Mouse (Mus musculus) frontal cortex, postnatal 14 days (tissue): Measurements from ENCODE around the gene Wdr91.

ENCODE experiments used
- DNase-seq, 2 experiments: peaks; one replicate each; pipeline ENCODE4 v3.0.0; 2022; ENCODE audit warnings: low spot score in 2 of 2

Wdr91 gene

DNA sequence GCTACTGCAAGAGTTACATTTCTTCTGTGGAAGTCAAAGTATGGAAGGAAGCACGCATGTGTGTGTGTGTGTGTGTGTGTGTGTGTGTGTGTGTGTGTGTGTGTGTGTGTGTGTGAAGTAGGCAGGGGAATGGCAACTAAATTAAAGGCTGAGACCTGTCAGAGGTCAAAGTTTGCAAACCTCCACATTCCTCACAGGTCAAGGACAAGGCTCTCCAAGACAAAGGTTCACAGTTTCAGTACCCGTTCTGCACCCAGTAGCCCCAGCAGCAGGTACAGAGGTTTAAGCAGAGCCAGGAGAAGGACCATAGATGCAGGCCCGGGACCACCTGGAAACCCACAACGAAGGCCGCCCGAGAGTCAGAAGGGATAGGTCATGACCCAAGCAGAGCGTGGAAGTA, 8.5 kb upstream of the Wdr91 start:
- DNase-seq = no peak

DNA sequence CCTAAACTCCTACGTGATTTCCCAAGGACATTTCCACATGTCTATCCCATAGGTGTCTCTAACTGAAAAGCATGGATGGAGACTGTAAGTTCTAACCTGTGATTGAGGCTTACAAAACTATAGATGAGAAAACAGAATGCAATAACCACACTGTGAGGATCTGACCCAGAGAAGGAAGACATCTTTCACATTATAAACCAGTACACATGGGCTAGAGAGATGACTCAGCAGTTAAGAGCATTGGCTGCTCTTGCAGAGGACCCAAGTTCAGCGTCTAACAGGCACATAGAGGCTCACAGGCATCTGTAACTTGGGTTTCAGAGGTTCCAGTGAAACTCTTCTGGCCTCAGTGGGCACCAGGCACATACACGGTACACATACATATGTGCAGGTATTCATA, 3.8 kb upstream of the Wdr91 start:
- no peak for DNase-seq

DNA sequence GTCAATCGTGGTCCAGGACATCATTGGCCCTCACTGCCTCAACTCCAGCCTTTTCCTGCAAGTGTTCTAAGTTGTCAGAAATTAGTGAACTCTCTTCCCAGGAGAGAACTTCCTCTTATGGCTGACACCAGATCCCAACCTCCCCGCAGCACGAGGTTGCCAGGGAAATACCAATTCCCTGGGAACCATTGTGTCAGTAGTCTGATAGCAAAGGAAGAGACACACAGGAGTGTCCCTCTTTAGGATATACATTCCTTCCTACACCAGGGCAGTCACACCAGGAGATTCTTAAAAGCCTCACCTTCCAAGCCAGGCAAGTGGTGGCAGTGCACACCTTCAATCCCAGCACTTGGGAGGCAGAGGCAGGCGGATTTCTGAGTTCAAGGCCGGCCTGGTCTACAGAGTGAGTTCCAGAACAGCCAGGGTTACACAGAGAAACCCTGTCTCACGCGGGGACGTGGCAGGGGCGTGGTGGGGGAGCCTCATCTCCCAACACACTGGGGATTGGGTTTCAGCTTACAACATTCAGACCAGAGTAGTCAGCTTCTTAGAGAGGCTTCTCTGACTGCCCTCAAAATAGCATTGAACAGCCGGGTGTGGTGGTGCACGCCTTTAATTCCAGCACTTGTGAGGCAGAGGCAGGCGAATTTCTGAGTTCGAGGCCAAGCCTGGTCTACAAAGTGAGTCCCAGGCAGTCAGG, 2.8 kb upstream of the Wdr91 start:
- DNase-seq = no peak

DNA sequence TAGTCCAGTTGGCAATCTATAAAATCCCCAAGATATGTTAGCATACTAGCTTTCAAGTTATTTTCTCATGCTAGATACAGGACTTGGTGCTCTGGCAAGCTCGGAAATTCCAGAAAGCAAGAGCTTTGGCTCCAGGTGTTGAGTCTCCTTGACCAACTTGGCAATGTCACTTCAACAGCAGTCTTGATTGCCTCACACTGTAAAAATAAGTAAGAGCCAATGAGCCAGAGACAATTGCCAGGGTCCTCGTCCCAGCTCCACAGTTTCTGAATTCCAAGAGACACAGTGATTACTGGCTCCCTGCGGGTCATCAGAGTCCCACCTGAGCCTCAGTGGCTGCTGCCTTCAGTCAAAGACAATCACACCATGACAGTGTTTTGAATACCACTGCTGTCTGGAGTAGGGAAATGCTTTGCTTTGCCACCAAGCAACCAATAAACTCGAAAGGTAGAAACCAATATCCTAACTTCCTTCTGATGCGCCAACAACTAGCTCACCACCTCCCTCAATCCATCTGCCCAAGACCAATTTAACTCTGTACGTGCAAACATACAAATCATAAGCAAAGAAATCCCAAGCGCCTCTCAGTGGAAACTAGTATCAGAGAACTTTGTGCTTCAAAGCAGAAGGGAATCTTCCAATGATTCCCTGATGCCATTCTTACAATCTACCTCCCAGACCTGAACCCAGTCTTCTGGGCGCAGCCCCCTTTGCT, 888 bp downstream of the Wdr91 start:
- no peak for DNase-seq

DNA sequence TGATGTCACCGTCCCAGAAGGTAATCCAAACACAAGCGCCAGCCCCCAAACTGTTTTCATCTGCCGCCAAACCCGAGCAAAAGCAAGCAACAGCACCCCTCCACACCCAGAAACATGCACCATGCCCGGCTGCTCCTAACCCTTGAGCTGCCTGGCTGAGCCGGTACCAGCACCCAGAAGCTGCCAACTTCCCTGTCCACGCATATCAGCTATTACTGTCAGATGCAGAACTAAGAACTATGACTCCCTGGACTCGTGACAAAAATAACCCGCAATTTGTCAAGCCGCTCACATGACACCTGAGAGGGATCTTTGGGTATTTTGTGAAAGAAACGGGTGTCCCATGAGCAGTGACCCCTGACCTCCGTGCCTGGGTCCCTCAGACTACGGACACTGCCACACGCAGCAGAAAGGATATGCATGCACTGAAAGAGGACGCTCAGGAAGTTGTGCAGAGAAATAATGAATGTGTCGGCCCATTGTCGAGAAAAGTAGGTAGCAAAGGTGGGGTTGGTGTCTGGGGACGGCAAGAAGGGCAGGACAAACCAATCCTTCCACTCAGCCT, 2.9 kb downstream of the Wdr91 start:
- DNase-seq = no peak

DNA sequence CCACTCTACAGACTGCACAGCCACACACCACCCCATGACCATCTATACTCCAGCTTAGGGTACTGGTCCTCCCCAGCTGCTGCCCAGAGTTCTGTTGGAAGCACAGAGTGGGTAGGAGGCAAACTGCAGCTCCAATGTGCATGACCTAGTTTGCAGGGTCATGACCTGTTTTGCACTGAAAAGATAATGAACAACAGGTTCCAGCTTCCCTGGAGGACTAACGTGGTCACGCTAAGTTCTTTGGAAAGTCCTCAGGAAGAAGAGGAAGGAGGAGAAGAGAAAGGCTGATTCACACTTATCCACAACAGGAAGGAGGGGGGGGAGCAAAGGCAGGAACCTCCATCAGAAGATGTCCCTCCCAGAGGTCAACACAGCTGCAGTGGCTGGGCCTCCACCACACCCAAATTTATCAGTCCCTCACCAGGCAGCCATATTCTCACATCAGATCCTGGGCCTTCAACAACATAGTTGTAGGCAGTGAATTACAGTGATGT, 3.5 kb downstream of the Wdr91 start:
- no peak for DNase-seq

DNA sequence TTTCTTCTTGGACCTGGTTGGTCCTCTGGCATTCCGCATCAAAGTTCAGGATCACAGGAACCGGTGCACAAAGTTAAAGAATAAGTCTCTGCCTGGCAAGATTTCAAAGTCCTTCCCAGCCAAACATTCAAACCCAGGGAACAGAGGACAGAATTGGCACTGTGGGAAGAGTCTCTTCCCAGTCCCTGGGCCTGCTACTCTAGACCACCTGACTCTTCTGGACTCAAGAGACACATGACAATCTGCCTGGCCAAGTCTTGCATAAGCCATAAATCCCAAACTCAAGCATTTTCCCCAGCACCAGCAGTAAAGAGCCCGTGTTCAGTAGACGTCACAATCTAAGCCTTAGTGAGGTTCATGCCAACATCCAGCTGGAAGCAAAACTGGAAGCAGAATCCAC, 4.0 kb downstream of the Wdr91 start:
- no peak for DNase-seq

DNA sequence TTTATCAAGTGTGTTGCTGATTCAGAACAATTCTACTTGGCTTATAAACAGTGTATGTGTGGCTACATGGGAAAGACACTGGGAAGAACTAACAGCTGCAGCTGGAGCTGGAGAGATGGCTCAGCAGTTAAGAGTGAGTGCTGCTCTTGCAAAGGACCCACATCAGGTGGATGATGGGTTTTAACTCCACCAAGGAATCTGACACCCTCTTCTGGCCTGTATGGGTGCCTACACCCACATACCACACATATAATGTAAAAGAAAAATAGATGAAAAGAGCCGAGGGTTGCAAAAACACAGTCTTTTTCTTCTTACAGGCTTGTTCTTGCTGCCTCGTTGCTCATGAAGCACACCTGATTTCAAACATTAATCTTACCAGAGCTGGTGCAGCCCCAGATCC, 4.6 kb downstream of the Wdr91 start:
- no peak for DNase-seq

DNA sequence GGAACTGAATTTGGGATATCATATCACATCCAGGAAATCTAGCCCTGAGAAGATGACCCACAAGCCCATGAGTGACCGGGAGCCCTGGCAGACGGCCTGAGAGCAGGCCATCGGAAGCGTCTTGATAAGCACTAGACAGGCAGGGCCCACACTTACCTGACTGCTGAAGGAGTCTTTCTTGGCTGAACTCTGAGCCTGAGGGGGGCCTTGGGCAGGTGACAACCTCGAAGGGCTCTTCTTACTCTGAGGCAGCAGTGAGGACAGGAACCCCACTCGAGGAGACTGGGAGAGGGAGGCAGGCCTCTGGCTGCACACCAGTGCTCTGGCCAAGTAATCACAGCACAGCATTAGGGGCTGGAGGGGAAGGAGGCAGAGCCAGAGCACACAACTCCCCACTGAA, 6.3 kb downstream of the Wdr91 start:
- DNase-seq = no peak

DNA sequence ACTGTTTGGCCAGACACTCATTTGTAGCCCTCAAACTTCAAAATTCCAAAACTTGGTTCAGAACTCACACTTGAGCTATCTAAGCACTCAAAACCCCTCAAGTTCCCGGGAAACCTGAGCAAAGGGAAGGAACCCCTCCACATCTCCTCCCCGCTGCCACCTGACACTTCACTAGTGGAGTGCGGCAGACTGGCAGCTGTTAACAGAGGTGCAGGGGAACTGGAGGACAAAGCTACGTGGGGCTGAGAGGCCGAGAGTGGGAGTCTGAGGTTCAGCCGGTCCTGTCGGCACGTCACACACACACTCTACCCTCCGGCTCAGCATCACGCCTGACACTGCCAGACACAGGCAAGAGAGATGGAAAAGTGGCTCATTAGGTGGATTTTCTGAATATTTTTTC, 6.8 kb downstream of the Wdr91 start:
- no peak for DNase-seq

DNA sequence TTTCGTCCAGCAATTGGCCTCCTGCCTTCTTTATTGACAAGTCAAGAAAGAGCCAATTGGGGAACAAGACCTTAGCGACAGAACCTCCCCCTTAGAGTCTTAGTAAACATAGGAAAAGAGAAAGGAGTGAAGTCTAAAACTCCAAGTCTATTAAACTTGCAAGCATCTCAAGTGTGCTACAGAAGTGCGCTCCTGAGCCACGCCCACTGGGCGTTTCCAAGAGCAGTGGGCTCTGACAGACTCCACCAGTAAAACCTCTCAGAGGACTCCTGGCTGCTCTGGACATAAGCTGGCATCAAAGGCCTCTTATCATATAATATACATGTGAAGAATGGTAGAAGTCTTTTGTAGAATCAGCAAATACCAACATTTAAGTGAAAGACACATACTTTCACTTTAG, 7.2 kb downstream of the Wdr91 start:
- no peak for DNase-seq

DNA sequence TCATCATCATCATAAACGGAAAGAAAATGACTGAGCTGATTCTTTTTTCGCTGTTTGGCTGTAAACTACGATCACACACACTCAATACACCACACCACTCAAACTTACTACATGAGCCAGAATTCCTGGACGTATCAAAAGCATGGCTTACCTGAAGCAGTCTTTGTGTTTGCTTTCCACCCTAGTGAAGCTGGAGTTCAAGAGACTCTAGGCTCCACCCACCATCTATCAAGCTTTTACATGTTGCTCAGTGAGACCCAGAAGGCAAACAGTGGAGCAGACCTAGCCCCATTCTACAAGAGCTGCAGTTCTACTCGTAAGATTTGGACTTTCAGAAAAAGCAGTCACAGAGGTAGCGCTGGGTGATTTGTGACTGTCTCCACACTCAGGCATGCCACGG, 8.1 kb downstream of the Wdr91 start:
- no peak for DNase-seq

DNA sequence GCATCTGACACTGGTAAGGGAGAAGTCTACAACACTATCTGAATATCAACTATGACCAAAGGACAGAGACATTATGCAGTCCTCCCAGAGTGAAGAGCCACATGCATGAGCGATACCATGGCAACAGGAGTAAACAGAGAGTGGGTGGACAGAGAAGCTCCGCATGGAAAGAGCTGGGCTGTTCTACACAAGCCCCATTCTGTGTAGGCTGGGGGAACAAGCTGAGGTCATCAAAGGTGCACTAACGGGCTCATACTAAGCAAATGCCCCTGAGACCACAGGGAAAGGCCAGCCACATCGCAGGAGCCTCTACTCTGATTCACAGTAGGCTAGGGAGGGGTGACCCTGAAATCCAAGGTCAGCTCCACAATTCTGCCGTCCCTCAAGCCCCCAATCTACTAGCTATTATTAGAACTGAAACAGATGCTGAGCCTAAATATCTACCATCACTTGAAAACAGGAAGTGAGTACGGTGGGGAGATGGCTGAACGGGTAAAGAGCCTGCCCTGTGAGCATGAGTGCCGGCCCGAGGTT, 8.7 kb downstream of the Wdr91 start:
- DNase-seq = no peak

DNA sequence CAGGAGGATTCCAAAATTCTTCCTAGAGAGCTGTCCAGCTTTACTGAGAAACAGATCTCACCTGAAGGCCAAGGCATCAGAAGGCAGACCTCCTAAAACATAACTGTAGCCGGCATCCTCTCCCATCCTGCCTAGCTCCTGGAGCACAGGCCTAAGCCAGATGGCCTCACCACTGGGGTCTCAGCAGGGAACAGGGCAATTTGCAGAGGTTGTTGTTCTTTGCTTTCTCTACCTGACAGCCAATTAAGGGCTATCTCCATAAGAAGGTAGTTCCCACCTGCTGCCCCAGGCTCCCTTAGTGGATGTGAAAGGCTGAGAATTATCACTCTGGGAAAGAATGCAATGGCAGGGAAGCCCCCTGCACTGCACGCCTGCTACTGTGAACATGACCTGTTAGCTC, 9.7 kb downstream of the Wdr91 start:
- DNase-seq = no peak

DNA sequence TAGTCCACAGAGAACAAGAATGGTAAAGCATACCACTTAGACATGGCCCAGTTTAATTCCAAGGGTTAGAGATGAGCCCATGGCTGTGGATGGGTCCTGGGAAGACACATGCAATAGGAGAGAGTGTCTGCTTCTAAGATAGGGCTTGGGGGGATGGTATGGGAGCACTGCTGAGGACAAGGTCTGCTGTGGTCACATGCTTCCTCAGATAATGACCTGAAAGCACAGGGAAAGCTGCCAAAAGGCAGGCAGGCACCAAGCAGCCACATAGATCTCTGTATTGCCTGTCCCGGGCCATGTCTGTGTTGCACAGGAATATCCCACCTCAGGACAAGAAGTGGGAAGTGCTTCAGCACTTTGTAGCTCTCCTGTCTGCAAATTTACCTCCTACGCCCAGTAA, 11.5 kb downstream of the Wdr91 start:
- no peak for DNase-seq

DNA sequence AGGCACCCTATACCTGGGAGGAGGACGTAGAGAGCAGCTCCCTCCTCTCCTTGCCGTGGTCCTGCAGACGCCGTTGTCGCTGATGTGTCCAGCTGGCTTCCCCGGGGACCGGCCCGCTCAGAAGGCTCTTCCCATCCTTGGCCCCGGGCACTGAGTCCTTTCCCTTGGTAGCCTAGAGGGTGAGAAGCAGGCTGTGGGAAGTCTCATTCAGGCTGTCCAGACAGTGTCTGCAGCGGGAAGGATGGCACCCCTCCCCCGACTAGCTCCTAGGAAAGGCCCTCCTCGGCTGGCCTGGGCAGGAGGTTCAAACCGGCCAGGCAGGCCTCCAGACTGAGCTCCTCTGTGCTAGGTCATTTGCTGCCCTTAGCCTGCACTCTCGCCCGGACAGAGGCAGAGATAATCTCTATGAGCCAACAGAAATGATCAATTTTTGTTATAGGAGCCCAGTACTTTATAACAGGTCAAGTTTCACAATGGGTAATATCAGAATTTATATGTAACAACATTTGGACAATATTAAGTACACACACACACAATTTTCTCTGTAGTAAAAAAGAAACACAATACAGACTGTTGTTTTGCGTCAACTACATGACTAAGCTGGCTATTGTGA, 14.4 kb downstream of the Wdr91 start:
- DNase-seq = no peak

DNA sequence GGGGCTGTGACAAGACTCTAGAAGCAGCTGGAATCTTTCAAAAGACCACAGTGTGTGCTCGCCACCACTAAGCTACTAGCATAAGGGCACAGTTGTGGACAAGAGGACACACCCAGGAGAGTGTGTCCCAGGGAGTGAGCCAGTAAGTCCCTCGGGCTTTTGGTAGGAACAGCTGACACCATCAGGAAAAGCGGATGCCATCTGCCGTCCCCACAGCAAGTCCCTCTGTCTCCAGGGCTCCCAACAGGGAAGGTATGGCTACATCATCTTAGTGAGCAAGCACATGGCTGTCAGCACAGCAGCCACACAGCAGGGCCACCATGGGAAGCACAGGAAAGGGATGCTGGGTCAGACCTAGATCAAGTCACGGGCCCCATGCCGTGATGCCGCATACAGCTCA, 15.1 kb downstream of the Wdr91 start:
- DNase-seq = no peak

DNA sequence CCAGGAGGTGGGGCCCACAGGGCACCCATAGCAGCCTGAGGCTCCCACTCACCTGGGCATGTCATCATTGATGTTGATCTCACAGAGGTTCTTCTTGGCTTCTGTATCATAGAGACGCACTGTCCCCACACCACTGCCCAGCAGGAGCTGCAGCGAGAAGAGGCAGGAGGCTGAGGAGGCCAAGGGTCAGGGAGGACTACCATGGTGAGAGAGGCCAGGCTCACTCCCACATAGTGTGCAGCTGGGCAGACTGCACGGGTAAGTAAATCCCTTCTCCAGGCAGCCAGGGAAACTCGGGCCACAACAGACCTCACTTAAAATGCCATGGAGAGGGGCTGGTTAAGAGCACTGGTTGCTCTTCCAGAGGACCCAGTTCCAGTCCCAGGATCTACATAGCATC, 21.5 kb downstream of the Wdr91 start:
- no peak for DNase-seq

DNA sequence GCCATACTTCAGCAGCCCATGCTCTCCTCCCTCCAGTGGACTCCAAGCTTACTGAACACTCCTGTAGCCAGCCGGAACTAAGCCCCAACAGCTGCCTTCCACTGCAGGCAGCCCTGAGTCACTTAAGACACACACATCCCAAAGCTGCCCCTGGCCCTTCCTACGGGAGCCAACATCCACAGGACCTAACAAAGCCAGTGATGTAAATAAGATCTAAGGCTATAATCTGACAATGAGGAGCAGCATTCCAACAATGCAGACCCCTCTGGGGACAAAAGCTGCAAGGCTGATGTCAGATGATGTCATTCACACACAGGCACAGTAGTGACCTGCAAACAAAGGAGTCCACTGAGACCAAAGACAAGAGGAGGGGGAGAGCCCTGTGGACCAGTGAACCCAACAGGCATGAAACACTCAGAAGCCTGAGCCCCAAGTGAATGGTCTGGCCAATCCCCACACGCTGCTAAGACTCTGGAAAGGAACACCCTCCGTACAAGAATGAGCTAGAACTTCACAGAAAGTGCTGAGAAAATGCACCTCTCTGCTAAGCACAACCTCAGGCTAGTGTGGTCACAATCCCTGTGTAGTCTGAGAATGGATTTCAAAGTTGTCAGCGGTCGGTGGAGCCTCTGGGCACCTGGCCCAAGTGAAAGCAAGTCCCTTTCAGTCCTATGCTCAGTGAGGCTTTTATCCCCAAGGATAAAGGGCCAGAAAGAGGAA, 23.4 kb downstream of the Wdr91 start:
- DNase-seq = no peak

DNA sequence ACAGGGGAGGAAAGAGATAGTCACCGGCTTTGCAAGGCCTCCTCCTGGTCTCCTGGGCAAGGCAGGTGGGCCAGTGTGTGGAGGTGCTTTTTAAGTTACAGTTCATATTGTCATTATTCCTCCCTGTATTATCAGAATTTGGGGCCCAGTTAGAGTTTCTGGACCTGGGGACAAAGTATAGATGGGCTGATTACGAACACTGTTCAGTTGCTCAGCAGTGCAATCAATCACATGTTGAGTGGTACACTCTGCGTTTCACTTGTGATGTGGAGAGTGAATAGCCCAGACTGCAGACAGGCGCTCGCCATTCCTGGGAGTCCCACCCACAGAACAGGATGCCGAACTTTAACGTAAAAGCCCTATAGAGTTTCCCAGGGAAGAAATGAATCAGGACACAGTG, 26.0 kb downstream of the Wdr91 start:
- DNase-seq = no peak

DNA sequence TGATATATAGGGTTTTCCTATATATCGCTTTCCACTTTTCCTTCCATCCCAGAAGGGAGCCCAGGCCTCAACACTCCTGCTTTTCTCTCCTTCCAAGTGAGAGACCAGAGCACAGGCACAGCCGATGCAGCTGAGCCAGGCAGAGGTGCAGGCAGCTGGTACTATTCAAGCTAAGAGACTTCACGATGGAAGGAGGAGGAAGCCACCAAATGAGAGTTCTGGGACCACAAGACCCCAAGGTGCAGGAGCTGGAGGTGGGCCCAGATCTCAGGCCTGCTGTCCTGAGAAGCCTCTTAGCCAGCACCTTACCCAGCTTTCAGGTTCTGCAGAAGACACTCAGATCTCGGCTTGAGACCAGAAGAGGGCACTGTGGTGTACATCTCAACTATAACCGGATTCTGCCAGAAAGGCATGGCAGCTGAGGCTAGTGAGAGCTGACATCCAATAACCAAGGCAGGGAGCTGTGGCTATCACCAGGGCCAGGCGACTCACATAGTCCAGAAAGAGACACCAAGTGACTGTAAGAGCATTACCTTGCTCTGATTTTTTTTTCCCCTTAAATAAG, 30.7 kb downstream of the Wdr91 start:
- peak in 1 of 2 experiments; percentile 41 for DNase-seq
